Mouse (Mus musculus) macrophage (primary cell): ENCODE results near the gene Zfp217. TPM values are rescaled to one million over a fixed set of nuclear protein-coding genes. Genes with fewer than 3 reads are reported as not detected.
"Not testable (repeated sequence)": the region's sequence is repeated elsewhere in the genome, so short reads cannot be mapped to it uniquely, and the experiment has no call there.

ENCODE experiments used
- H3K27ac ChIP-seq: fragments of 350-480 bp; formaldehyde crosslinking; 2 replicates; pipeline ENCODE4 v1.9.0; 2021
- H3K36me3 ChIP-seq: fragments of 350-480 bp; formaldehyde crosslinking; 2 replicates; pipeline ENCODE4 v1.9.0; 2021; ENCODE audit errors: inconsistent target
- H3K4me3 ChIP-seq: fragments of 350-480 bp; formaldehyde crosslinking; 2 replicates; pipeline ENCODE4 v1.9.0; 2021; ENCODE audit errors: inconsistent target
- H3K79me2 ChIP-seq: fragments of 350-480 bp; formaldehyde crosslinking; 2 replicates; pipeline ENCODE4 v1.9.0; 2021; ENCODE audit errors: inconsistent target
- WGBS: methylation state at CpG from one replicate; pipeline ENCODE4 v1.1.7; 2026; ENCODE audit warnings: inconsistent platforms; ENCODE audit not compliant: missing documents; 5-methylcytosine and 5-hydroxymethylcytosine counted together
- polyA plus RNA-seq: library from polyadenylated mRNA; stranded (reverse); fragments of 250-400 nt; gene quantifications from 3 replicates; pipeline ENCODE4 v1.2.4, GENCODE M21; 2018; ENCODE audit warnings: inconsistent platforms
- total RNA-seq, 78 experiments: library from RNA; depleted of rRNA; stranded (reverse); fragments of 250-400 nt; gene quantifications; 1 replicate in 9 of 78; 2 replicates in 24 of 78; 3 replicates in 43 of 78; 4 replicates in 2 of 78; pipeline ENCODE4 v1.2.4; 2018; ENCODE audit warnings: inconsistent platforms in 56 of 78

Gene Zfp217
- 10 to 100 TPM; 28.8 to 85.5 (median 55.0) TPM for total RNA-seq (2018; cell fraction: chromatin; rRNA removed)
- total RNA-seq (2018; cell fraction: cytosol; rRNA removed) = 10 to 100 TPM in 25 of 26 experiments, 1 to 10 TPM in 1; 8.5 to 44.7 (median 31.6) TPM
- 100 to 1,000 TPM in 1 of 26 experiments, 10 to 100 TPM in 25; 26.3 to 107 (median 56.6) TPM for total RNA-seq (2018; cell fraction: nucleus; rRNA removed)
- 14.1 to 29.4 TPM (median 16.9 TPM) in 3 replicates for polyA plus RNA-seq

GRCm38 (mm10) chr2:170147661-170148153 is at the start of gene Zfp217:
Gene Zfp217 (minus strand): TSS chr2:170148103.
- Histone ChIP-seq H3K79me2 (no peaks in the 10 kb centered on the region), H3K27ac (peak within 1 kb of the TSS; percentile 71), H3K36me3 (no peaks in the 10 kb centered on the region), H3K4me3 (no peak within 1 kb of the TSS)
- 26% methylated on average over 13 of the region's 14 CpGs for WGBS

- no peak overlapping the region for H3K4me3 ChIP-seq
- H3K27ac ChIP-seq = no peak overlapping the region; the same call in 1 of the 2 replicates
- H3K79me2 ChIP-seq = no peaks in the 10 kb centered on the region
- 51% methylated on average over 13 of the region's 13 CpGs for WGBS
- H3K36me3 ChIP-seq = no peaks in the 10 kb centered on the region
These were observed 47.7 kb upstream of the Zfp217 start for GRCm38 (mm10) chr2:170195542-170196089.

- Histone ChIP-seq H3K27ac (no peak overlapping the region), H3K79me2 (no peaks in the 10 kb centered on the region), H3K36me3 (no peaks in the 10 kb centered on the region), H3K4me3 (no peak overlapping the region)
- WGBS = 95% methylated on average over 11 of the region's 12 CpGs
These were observed 46.9 kb upstream of the Zfp217 start for GRCm38 (mm10) chr2:170194845-170195244.

GRCm38 (mm10) chr2:170193850-170194249 is 45.9 kb upstream of the Zfp217 start:
- Histone ChIP-seq H3K79me2 (no peaks in the 10 kb centered on the region), H3K36me3 (no peaks in the 10 kb centered on the region), H3K27ac (no peak overlapping the region), H3K4me3 (no peak overlapping the region)
- WGBS = 61% methylated on average over 6 of the region's 6 CpGs

GRCm38 (mm10) chr2:170193211-170193610 is 45.3 kb upstream of the Zfp217 start:
- no peak overlapping the region for H3K27ac ChIP-seq
- no peak overlapping the region for H3K4me3 ChIP-seq
- 21% methylated on average over 10 of the region's 10 CpGs for WGBS

GRCm38 (mm10) chr2:170192731-170193149 is 44.8 kb upstream of the Zfp217 start:
- Histone ChIP-seq H3K27ac (no peak overlapping the region), H3K79me2 (no peaks in the 10 kb centered on the region), H3K4me3 (no peak overlapping the region), H3K36me3 (no peaks in the 10 kb centered on the region)
- WGBS = 53% methylated on average over 6 of the region's 7 CpGs

More at GRCm38 (mm10) chr2:170193211-170193610, 45.3 kb upstream of the Zfp217 start:
- H3K36me3 ChIP-seq = no peaks in the 10 kb centered on the region
- H3K79me2 ChIP-seq = no peaks in the 10 kb centered on the region

- WGBS = 89% methylated on average over 7 of the region's 7 CpGs
- Histone ChIP-seq H3K79me2 (no peaks in the 10 kb centered on the region), H3K4me3 (no peak overlapping the region), H3K36me3 (no peaks in the 10 kb centered on the region), H3K27ac (no peak overlapping the region)
These were observed 40.8 kb upstream of the Zfp217 start for GRCm38 (mm10) chr2:170188721-170189120.

GRCm38 (mm10) chr2:170185137-170185837 is 37.4 kb upstream of the Zfp217 start:
- WGBS = 45% methylated on average over 4 of the region's 4 CpGs
- peak overlapping the region; percentile 33 for H3K4me3 ChIP-seq
- no peaks in the 10 kb centered on the region for H3K36me3 ChIP-seq

GRCm38 (mm10) chr2:170184175-170184983 is 36.5 kb upstream of the Zfp217 start:
- Histone ChIP-seq H3K4me3 (peak overlapping the region; percentile 33), H3K79me2 (no peaks in the 10 kb centered on the region), H3K36me3 (no peaks in the 10 kb centered on the region), H3K27ac (peak overlapping the region; percentile 94)
- 1% methylated on average over 25 of the region's 33 CpGs for WGBS

More at GRCm38 (mm10) chr2:170185137-170185837, 37.4 kb upstream of the Zfp217 start:
- Histone ChIP-seq H3K79me2 (no peaks in the 10 kb centered on the region), H3K27ac (peak overlapping the region; percentile 94)

- WGBS = 54% methylated on average over 4 of the region's 4 CpGs
- H3K27ac ChIP-seq = peak overlapping the region; percentile 94
- H3K4me3 ChIP-seq = peak overlapping the region; percentile 33
These were observed 35.9 kb upstream of the Zfp217 start for GRCm38 (mm10) chr2:170183851-170184174.

GRCm38 (mm10) chr2:170181862-170182261 is 34.0 kb upstream of the Zfp217 start:
- WGBS = 95% methylated on average over 4 of the region's 6 CpGs
- Histone ChIP-seq H3K4me3 (no peak overlapping the region), H3K27ac (no peak overlapping the region), H3K36me3 (no peaks in the 10 kb centered on the region), H3K79me2 (no peaks in the 10 kb centered on the region)

More at GRCm38 (mm10) chr2:170183851-170184174, 35.9 kb upstream of the Zfp217 start:
- Histone ChIP-seq H3K36me3 (no peaks in the 10 kb centered on the region), H3K79me2 (no peaks in the 10 kb centered on the region)

- H3K36me3 ChIP-seq, H3K27ac ChIP-seq, H3K4me3 ChIP-seq, H3K79me2 ChIP-seq: not testable (repeated sequence)
- WGBS = 89% methylated on average over 3 of the region's 3 CpGs
These were observed 32.9 kb upstream of the Zfp217 start for GRCm38 (mm10) chr2:170180769-170181168.

GRCm38 (mm10) chr2:170179317-170179716 is 31.4 kb upstream of the Zfp217 start:
- 57% methylated on average over 5 of the region's 5 CpGs for WGBS
- Histone ChIP-seq H3K36me3 (no peaks in the 10 kb centered on the region), H3K4me3 (no peak overlapping the region), H3K27ac (no peak overlapping the region), H3K79me2 (no peaks in the 10 kb centered on the region)

- H3K36me3 ChIP-seq = no peaks in the 10 kb centered on the region
- no peak overlapping the region for H3K27ac ChIP-seq
- no peaks in the 10 kb centered on the region for H3K79me2 ChIP-seq
- H3K4me3 ChIP-seq = no peak overlapping the region
- 43% methylated on average over 8 of the region's 8 CpGs for WGBS
These were observed 29.4 kb upstream of the Zfp217 start for GRCm38 (mm10) chr2:170177323-170177722.
